Mouse (Mus musculus) liver, embryonic 12.5 days (tissue): ENCODE results near the gene Mxra8. TPM values are rescaled to one million over a fixed set of nuclear protein-coding genes. Genes with fewer than 3 reads are reported as not detected.
A peak's percentile ranks its signal among the peaks of the same experiment; 100 is the strongest.

Experiments used
- ATAC-seq: fragments of 200-750 bp; cut with Nextera tagmentation; 2 replicates; pipeline ENCODE4 v1.8.0; 2017; ENCODE audit warnings: moderate number of reproducible peaks, mild to moderate bottlenecking, moderate library complexity
- H3K27ac ChIP-seq: fragments of 300-500 bp; sonication (generic); 2 replicates; pipeline ENCODE4 v1.5.1; 2016; ENCODE audit warnings: mild to moderate bottlenecking
- H3K27me3 ChIP-seq: fragments of 300-500 bp; sonication (generic); replicated peaks from 2 replicates; pipeline ENCODE4 v1.6.1; 2016; ENCODE audit warnings: mild to moderate bottlenecking, moderate library complexity
- H3K36me3 ChIP-seq: fragments of 300-500 bp; sonication (generic); 2 replicates; pipeline ENCODE4 v1.6.1; 2016; ENCODE audit warnings: mild to moderate bottlenecking, moderate library complexity
- H3K4me1 ChIP-seq: fragments of 300-500 bp; sonication (generic); 2 replicates; pipeline ENCODE4 v1.6.1; 2016
- H3K4me2 ChIP-seq: fragments of 300-500 bp; sonication (generic); 2 replicates; pipeline ENCODE4 v1.6.1; 2016; ENCODE audit warnings: mild to moderate bottlenecking, moderate library complexity
- H3K4me3 ChIP-seq: fragments of 300-500 bp; sonication (generic); 2 replicates; pipeline ENCODE4 v1.5.1; 2016; ENCODE audit warnings: mild to moderate bottlenecking, moderate library complexity
- H3K9ac ChIP-seq: fragments of 300-500 bp; sonication (generic); 2 replicates; pipeline ENCODE4 v1.6.1; 2016; ENCODE audit warnings: mild to moderate bottlenecking, moderate library complexity
- H3K9me3 ChIP-seq: fragments of 300-500 bp; sonication (generic); replicated peaks from 2 replicates; pipeline ENCODE4 v1.6.1; 2016; ENCODE audit warnings: mild to moderate bottlenecking, moderate library complexity
- WGBS: fragments of 180-500 bp; shearing (Covaris S2); methylation state at CpG from one replicate; pipeline ENCODE4 v1.1.7; 2016; ENCODE audit not compliant: insufficient replicate concordance; 5-methylcytosine and 5-hydroxymethylcytosine counted together
- polyA plus RNA-seq: library from polyadenylated mRNA; unstranded; fragments of >200 nt; fragmentation: Nextera tagmentation; extraction: Ambion mirVana; gene quantifications from 2 replicates; pipeline ENCODE4 v1.2.1, GENCODE M21; 2016

Gene Mxra8
- polyA plus RNA-seq, 1 experiment from 2014 or later = 9.2 TPM

GRCm38 (mm10) chr4:155817533-155817932, 21.9 kb upstream of the Mxra8 start:
- Histone ChIP-seq H3K27me3 (no peaks in the 10 kb centered on the region), H3K4me1 (peaks cover 26% of the 10 kb centered on the region), H3K36me3 (peaks cover 91% of the 10 kb centered on the region), H3K4me3 (no peak overlapping the region), H3K9me3 (no peaks in the 10 kb centered on the region), H3K27ac (no peak overlapping the region), H3K9ac (no peak overlapping the region), H3K4me2 (no peak overlapping the region)
- WGBS = 84% methylated on average over 4 of the region's 4 CpGs
- no peak for ATAC-seq

DNA sequence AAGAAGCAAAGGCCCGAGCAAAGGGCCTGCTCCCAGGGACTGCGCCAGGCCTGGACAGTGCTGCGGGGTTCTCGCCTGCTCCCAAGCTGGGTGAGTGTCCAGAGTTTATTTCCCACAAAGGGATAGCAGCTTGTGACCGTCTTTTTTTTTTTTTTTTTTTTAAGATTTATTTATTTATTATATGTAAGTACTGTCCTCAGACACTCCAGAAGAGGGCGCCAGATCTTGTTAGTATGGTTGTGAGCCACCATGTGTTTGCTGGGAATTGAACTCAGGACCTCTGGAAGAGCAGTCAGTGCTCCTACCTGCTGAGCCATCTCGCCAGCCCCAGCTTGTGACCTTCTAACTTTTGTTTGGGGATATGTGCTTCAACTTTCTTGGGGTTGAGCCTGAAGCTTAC, 18.5 kb upstream of the Mxra8 start:
- Histone ChIP-seq H3K9ac (no peak overlapping the region), H3K4me1 (0 out of 2 replicates have a peak, but pooled peaks cover 5% of the 10 kb centered on the region), H3K4me2 (no peak overlapping the region), H3K27ac (no peak overlapping the region), H3K27me3 (no peaks in the 10 kb centered on the region), H3K4me3 (no peak overlapping the region), H3K9me3 (no peaks in the 10 kb centered on the region), H3K36me3 (peaks cover 98% of the 10 kb centered on the region)
- no peak for ATAC-seq
- WGBS = 79% methylated on average over 7 of the region's 7 CpGs

DNA sequence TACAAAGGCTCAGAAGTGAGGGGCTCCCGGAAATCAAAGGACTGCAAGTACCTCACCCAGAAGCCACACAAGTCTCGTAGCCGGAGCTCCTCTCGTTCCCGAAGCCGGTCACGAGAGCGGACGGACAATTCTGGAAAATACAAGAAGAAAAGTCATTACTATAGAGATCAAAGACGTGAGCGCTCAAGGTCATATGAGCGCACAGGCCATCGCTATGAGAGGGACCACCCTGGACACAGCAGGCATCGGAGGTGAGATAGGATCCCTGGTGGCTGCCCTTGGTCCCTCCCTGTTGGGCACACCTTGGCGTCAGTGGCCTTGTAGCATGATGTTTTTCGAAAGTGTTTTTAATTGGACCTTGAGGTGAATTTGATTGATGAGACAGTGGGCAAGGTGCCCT, 16.0 kb upstream of the Mxra8 start:
- ATAC-seq = no peak
- 93% methylated on average over 16 of the region's 16 CpGs for WGBS

DNA sequence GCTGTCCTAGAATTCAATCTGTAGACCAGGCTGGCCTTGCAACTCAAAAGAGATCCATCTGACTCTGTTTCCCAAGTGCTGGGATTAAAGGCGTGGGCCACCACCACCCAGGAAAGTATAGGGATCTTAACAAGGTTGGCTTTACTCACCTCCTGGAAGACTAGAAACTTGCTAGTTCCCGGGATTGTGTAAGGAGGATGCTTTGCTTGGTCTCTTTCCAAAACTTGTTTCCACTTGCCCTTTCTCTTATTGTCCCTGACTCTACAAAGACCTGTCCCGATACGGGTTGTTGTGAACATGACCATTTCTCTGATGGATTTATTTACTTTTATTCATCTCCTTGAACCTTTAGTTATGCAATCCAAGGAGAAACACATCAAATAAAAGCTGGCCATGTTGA, 9.6 kb upstream of the Mxra8 start:
- peak overlapping the region; percentile 89; the same call in 1 of the 2 replicates for H3K4me2 ChIP-seq
- no peak overlapping the region for H3K9ac ChIP-seq
- no peaks in the 10 kb centered on the region for H3K9me3 ChIP-seq
- peak overlapping the region; percentile 91 for H3K27ac ChIP-seq
- H3K36me3 ChIP-seq = peaks cover 59% of the 10 kb centered on the region
- ATAC-seq = no peak
- no peak overlapping the region for H3K4me3 ChIP-seq
- 91% methylated on average over 4 of the region's 4 CpGs for WGBS
- no peaks in the 10 kb centered on the region for H3K27me3 ChIP-seq
- peaks cover 32% of the 10 kb centered on the region for H3K4me1 ChIP-seq

More for the DNA sequence above, 16.0 kb upstream of the Mxra8 start:
- Histone ChIP-seq H3K9ac (no peak overlapping the region), H3K27me3 (no peaks in the 10 kb centered on the region), H3K27ac (no peak overlapping the region), H3K4me1 (0 out of 2 replicates have a peak, but pooled peaks cover 5% of the 10 kb centered on the region), H3K9me3 (no peaks in the 10 kb centered on the region), H3K4me3 (no peak overlapping the region), H3K4me2 (no peak overlapping the region), H3K36me3 (peaks cover 97% of the 10 kb centered on the region)

DNA sequence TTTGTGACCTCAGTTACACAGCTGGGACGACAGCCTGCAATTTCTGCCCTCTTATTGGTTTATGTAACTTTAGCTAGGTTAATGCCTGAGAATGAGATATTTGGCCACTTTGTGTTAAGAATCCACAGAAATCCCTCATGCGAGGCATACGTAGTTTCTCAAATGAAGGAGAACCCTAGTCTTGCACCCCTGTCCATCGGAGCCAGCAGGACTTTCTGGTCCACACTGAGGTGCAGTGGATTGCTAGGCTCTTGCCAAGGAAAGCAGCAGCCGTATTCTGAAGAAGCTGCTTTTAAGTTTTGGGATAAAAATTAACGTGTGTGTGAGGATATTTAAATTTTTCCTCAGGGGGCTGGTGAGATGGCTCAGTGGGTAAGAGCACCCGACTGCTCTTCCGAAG, 8.9 kb upstream of the Mxra8 start:
- Histone ChIP-seq H3K9ac (peak overlapping the region; percentile 62), H3K27me3 (no peaks in the 10 kb centered on the region), H3K9me3 (no peaks in the 10 kb centered on the region), H3K4me2 (peak overlapping the region; percentile 89), H3K27ac (peak overlapping the region; percentile 91), H3K4me1 (peaks cover 32% of the 10 kb centered on the region), H3K4me3 (peak overlapping the region; percentile 80), H3K36me3 (peaks cover 52% of the 10 kb centered on the region)
- 50% methylated on average over 8 of the region's 8 CpGs for WGBS
- ATAC-seq = no peak

GRCm38 (mm10) chr4:155831205-155831766, 8.2 kb upstream of the Mxra8 start, which contains the start of gene Aurkaip1:
Gene Aurkaip1, plus strand, starts transcription at chr4:155831272.
- H3K4me2 ChIP-seq = peak within 1 kb of the TSS; percentile 89
- peaks cover 48% of the 10 kb centered on the region for H3K36me3 ChIP-seq
- WGBS = under 1% methylated on average over 49 of the region's 49 CpGs
- peak within 1 kb of the TSS; percentile 88 for H3K9ac ChIP-seq
- peak within 1 kb of the TSS; percentile 91 for H3K27ac ChIP-seq
- peaks cover 32% of the 10 kb centered on the region for H3K4me1 ChIP-seq
- H3K9me3 ChIP-seq = no peaks in the 10 kb centered on the region
- no peaks in the 10 kb centered on the region for H3K27me3 ChIP-seq
- H3K4me3 ChIP-seq = peak within 1 kb of the TSS; percentile 80
- peak; percentile 96 for ATAC-seq

GRCm38 (mm10) chr4:155831831-155832230, 7.6 kb upstream of the Mxra8 start:
- under 1% methylated on average over 25 of the region's 25 CpGs for WGBS
- peak; percentile 23 for ATAC-seq
- peaks cover 32% of the 10 kb centered on the region for H3K4me1 ChIP-seq

DNA sequence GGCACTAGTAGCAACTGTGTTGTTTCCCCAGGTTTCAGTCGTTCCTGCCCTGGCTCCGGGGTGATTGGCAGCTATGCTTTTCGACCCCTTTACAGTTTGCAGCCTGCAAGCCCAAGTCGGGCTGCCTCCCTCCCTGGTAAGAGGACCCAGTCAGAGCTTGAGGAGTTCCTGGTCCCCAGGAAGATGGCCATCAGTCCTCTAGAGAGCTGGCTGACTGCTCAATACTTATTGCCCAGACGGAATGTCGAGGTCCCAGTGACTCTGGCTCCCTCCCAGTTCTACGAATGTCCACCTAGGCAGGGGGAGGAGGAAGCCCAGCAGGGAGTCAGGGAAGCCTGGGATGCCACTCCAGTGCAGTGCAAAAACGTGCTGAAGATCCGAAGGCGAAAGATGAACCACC, 7.2 kb upstream of the Mxra8 start:
- Histone ChIP-seq H3K36me3 (peaks cover 37% of the 10 kb centered on the region), H3K9me3 (no peaks in the 10 kb centered on the region), H3K4me1 (peaks cover 32% of the 10 kb centered on the region), H3K9ac (peak overlapping the region; percentile 88), H3K4me3 (peak overlapping the region; percentile 80), H3K27me3 (no peaks in the 10 kb centered on the region), H3K27ac (peak overlapping the region; percentile 91), H3K4me2 (peak overlapping the region; percentile 89)
- 46% methylated on average over 10 of the region's 10 CpGs for WGBS
- ATAC-seq = no peak

More at GRCm38 (mm10) chr4:155831831-155832230, 7.6 kb upstream of the Mxra8 start:
- peaks cover 42% of the 10 kb centered on the region for H3K36me3 ChIP-seq
- H3K27me3 ChIP-seq = no peaks in the 10 kb centered on the region
- H3K4me3 ChIP-seq = peak overlapping the region; percentile 80
- H3K9ac ChIP-seq = peak overlapping the region; percentile 88
- H3K27ac ChIP-seq = peak overlapping the region; percentile 91
- H3K9me3 ChIP-seq = no peaks in the 10 kb centered on the region
- H3K4me2 ChIP-seq = peak overlapping the region; percentile 89

GRCm38 (mm10) chr4:155833234-155833633, 6.2 kb upstream of the Mxra8 start:
- H3K4me1 ChIP-seq = peaks cover 41% of the 10 kb centered on the region
- H3K4me3 ChIP-seq = peak overlapping the region; percentile 80; the same call in 1 of the 2 replicates
- ATAC-seq = no peak
- no peak overlapping the region for H3K27ac ChIP-seq
- H3K27me3 ChIP-seq = no peaks in the 10 kb centered on the region
- H3K4me2 ChIP-seq = peak overlapping the region; percentile 89; the same call in 1 of the 2 replicates
- no peaks in the 10 kb centered on the region for H3K9me3 ChIP-seq
- WGBS = 69% methylated on average over 4 of the region's 4 CpGs
- peak overlapping the region; percentile 88; the same call in 1 of the 2 replicates for H3K9ac ChIP-seq
- H3K36me3 ChIP-seq = peaks cover 28% of the 10 kb centered on the region

DNA sequence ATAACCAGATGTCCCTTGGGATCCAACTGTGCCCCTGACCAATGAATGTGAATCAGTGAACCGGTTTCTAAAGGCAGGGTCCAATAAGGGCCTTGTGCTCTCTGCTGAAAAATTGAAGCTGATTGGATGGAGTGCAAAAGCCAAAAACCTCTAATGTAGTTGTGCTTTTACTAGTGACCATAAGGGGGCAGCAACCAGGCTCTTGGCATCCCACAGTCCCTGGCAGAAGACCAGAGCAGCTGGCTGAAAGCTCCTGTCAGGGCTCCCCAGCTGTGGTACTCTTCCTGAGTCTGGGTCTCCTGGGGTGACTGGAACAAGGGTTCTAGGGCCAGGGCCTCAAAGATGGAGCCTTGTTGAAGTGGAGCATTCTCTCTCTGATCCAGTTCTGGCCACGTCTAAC, 5.6 kb upstream of the Mxra8 start:
- no peak for ATAC-seq
- Histone ChIP-seq H3K4me3 (no peak overlapping the region), H3K27me3 (no peaks in the 10 kb centered on the region), H3K9ac (no peak overlapping the region), H3K36me3 (peaks cover 23% of the 10 kb centered on the region), H3K9me3 (no peaks in the 10 kb centered on the region), H3K4me2 (no peak overlapping the region), H3K4me1 (peaks cover 44% of the 10 kb centered on the region), H3K27ac (peak overlapping the region; percentile 24; the same call in 1 of the 2 replicates)
- WGBS = 45% methylated on average over 2 of the region's 2 CpGs

GRCm38 (mm10) chr4:155837404-155838010, 2.0 kb upstream of the Mxra8 start:
- no peak overlapping the region for H3K27ac ChIP-seq
- H3K9ac ChIP-seq = no peak overlapping the region
- no peaks in the 10 kb centered on the region for H3K9me3 ChIP-seq
- 35% methylated on average over 11 of the region's 11 CpGs for WGBS
- no peak overlapping the region for H3K4me2 ChIP-seq
- peaks cover 17% of the 10 kb centered on the region for H3K36me3 ChIP-seq
- H3K4me3 ChIP-seq = no peak overlapping the region
- H3K4me1 ChIP-seq = peaks cover 59% of the 10 kb centered on the region
- no peak for ATAC-seq
- peaks cover 34% of the 10 kb centered on the region for H3K27me3 ChIP-seq
